Mouse (Mus musculus): ENCODE results near the gene Ank2.

Ank2 gene

DNA sequence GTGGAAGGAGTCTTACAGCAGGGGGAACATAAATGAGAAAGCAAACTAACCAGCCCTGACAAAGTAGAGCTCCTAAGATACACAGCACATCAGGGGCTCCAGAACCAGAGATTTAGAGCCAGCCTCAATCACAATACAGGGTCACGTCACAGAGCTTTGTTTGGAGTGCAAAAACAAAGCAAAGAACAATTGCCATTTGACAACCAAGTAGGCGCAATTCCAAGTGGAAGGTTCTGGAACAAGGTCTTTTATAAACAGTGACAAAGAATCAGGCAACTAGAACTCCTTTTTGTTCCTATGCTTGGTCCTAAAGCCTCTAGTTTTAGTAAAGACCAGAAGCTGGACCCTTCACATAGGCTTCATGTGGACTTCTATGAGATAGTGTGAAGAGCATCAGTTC is 326.5 kb downstream of the Ank2 start:
- in situ Hi-C loops (cut with MboI): no loop called here

DNA sequence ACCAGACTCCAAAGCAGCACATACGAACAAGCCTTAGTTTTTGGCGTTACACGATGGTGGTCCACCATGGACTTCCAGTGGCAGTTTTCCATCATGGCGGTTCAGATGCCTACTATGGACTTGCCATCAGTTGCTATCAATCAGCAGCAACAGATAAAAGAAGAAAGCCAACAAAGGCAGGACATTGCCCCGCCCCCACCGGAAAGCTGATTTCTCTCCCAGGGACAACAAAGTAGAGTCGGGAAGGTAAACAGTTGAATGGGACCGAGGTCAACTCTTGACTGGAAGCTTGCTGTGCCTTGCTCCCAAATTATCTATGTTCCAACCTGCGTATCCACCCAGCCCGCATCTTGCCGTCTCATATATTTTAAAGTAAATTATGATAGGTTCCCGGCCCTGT is 328.9 kb downstream of the Ank2 start:
- in situ Hi-C loops (cut with MboI): no loop called here

GRCm38 (mm10) chr3:127169114-127169513 is 330.0 kb downstream of the Ank2 start:
- in situ Hi-C loops (cut with MboI): no loop called here

DNA sequence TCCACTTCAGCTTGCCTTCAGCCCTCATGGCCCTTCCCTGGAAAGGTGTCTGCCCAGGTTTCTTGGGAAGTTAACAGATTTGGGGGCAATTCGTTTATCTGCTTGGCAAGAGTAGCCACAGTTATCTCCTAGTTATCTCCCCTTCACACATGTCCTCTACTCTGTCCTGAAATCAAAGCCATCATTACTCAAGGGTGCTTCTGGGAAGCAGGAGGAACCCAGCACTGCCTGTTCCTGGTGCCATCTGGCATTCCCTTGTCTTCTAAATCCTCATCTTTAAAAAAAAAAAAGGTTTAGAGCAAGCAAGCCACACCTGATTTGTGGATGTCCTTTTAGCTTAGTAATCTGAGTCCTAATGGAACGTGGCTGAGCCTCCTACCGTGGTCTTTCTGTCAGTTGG is 335.4 kb downstream of the Ank2 start:
- in situ Hi-C loops (cut with MboI): no loop called here

GRCm38 (mm10) chr3:127161998-127162712 is 337.0 kb downstream of the Ank2 start:
- in situ Hi-C loops (cut with MboI): no loop called here

DNA sequence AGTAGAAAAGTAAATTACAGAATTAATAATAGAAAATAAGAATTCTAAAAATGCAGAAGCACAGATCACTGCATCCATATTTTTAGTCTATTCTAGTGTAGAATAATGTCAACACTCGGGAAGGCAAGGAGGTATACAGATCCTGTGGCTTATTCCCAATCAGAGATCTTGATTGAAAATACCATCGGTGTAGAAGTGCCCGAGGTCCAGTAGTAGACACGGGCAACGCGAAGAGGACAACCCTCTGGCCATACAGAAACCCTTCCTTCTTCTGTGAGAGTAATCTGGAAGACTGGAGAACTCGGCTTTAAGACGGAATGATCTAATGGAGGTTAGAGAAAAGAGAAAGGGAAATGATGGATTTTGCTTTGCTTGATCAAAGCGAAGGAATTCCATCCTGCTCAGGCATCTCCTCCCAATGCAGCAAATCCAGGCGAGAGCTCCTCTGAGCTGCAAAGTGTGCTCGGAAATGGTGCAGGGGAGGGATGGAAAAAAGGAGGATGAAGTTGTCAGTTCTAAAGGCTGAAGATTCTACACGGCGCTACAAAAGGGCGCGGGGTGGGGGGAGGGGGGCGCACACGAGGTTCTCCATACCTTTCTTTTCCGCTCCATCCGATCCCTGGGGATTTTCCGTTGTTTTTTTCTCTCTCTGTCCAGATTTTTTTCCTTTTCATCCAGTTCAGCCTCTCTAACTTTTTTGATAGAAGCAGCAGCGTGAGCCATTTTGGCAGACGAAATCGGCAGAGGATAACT is 337.9 kb downstream of the Ank2 start:
- in situ Hi-C loops (cut with MboI): no loop called here

DNA sequence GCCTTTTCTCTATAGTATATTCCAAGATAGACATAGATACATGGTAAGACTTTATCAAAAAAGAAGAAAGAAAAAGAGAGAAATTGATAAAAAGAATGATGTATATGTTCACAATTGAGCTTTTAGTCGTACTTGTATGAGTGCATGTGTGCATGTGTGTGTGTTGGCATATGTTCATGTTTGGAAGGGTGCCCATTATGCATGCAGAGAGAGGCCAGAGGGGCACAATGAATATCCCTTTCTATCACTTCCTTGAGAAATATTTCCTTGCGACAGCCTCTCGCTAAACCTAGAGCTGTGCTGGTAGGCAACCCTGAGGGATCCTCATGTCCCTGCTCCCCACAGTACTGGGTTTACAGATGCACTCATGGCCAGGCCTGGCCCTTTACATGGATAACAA is 341.4 kb downstream of the Ank2 start:
- in situ Hi-C loops (cut with MboI): no loop called here

GRCm38 (mm10) chr3:127156080-127156479 is 343.1 kb downstream of the Ank2 start:
- in situ Hi-C loops (cut with MboI): no loop called here

- in situ Hi-C loops (cut with MboI): no loop called here
These were observed 345.3 kb downstream of the Ank2 start for GRCm38 (mm10) chr3:127153861-127154260.

- in situ Hi-C loops (cut with MboI): no loop called here
These were observed 345.7 kb downstream of the Ank2 start for GRCm38 (mm10) chr3:127153443-127153842.

GRCm38 (mm10) chr3:127148648-127149047 is 350.5 kb downstream of the Ank2 start:
- in situ Hi-C loops (cut with MboI): no loop called here

DNA sequence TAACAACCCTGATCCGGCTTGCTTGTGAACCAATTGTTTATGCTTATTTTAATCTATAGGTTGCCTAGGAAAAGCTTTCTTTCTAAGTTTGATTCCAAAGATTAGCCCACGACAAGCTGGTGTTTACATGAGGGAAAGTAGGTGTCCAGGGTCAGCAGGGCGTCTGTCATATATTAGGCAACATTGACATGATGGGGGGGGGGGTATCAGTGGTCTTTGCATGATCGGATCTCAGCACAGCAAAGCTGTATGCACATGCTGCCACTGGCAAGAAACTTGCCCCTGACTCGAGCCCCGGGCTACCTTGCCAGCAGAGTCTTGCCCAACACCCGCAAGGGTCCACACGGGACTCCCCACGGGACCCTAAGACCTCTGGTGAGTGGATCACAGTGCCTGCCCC is 358.6 kb downstream of the Ank2 start:
- in situ Hi-C loops (cut with MboI): no loop called here

DNA sequence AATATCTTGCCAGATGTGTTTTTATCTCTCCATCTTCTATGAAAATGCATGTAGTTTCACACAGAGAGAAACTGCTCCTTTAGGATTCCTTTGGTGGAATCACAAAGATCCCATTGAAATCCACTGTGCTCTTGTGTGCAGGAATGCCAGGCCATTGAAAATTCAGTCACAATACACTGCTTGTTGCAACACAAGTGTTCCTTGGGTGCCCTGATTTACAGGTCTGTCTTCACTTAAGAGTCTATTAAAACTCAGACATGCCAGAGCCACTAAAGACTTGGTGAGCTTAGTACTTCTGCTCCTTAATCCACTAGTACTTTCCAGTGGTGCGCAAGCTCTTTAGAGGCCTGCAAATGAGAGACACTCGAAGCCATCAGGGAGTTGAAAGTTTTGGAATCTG is 359.5 kb downstream of the Ank2 start:
- in situ Hi-C loops (cut with MboI): no loop called here

DNA sequence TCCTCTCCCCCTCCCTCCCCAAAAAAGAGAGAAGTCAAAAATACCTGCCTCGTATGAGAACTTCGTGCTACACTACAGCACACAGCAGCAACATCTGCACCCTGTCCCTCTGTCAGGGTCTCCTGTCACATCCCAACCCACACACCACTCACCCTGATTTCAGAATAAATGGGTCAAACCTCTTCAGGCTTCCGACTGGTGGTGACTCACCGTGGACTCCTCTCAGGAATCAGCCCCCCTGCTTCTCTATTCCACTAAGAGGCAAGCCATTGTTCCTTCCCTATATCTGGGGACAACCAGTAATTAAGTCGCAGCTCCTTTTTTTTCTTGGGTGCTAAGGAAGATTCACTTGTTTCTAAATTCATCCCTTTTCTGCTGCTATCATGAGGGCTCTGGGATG is 361.6 kb downstream of the Ank2 start:
- in situ Hi-C loops (cut with MboI): no loop called here

GRCm38 (mm10) chr3:127134062-127134461 is 365.1 kb downstream of the Ank2 start:
- in situ Hi-C loops (cut with MboI): no loop called here

GRCm38 (mm10) chr3:127131048-127131447 is 368.1 kb downstream of the Ank2 start:
- in situ Hi-C loops (cut with MboI): no loop called here

GRCm38 (mm10) chr3:127130167-127130770 is 368.9 kb downstream of the Ank2 start:
- in situ Hi-C loops (cut with MboI): no loop called here

GRCm38 (mm10) chr3:127129750-127130149 is 369.4 kb downstream of the Ank2 start:
- in situ Hi-C loops (cut with MboI): no loop called here

DNA sequence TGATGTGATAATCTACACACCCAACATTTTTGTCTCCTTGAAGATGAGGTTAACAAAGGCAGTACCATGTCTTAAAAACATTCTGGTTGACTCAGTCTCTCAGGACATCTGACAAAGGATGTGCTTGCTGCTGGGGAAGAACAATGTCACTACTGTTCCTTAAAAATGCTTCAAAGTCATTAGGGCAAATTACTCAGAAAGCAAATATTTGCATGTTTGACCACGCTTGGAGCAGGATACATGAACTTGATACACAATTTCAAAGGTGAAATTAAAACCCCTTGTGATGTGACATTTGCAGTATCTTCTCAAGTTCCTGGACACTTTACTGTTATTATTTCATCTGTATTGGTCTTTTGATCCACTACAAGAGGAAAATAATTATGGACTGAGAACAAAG is 371.5 kb downstream of the Ank2 start:
- in situ Hi-C loops (cut with MboI): no loop called here

DNA sequence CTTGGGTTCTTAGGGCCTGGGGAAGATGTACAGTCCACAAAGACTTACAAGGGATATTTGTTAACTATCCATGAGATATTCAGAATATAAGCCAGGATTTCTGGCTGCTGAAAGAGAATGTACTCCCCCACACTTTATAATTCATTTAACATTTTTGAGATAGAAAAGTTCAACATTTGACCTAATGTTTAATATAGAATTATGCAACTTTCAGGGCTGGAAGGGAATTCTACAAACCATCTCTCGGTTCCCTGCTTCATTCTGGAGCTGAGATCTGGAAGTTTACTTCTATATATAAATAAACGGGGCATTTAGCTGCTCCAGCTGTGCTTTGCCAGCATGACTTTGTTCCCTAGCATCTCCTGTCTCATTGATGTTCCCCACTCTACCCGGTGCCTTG is 372.9 kb downstream of the Ank2 start:
- in situ Hi-C loops (cut with MboI): no loop called here

DNA sequence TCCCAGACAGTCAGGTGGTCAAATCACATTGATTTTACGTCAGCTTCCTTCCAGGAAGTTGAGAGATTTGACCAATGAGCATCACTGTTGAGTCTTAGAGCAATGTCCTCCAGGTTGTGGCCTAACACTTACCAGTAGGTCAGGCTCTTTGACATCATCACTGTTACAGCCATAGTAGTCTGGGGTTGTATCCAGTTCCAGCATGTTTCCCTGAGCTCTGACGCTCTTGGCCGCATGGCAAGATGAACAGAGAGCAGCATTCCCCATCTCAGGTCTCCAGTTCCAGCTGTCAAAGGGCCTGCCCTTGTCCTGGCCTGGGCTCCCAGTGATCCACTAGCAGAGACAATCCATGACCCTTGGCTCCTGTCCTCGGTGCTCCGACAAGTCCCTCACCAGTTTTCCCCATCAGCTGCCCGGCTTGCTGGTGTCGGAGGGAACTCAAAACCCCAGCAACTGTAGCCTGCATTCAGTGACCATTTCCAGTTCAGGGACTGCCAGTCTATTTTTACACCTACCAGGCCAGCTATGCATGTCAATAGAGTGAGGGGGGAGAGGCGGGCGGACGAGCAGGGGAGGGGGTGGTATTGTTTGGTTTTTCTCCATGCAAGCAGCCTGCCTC is 374.7 kb downstream of the Ank2 start:
- in situ Hi-C loops (cut with MboI): no loop called here

DNA sequence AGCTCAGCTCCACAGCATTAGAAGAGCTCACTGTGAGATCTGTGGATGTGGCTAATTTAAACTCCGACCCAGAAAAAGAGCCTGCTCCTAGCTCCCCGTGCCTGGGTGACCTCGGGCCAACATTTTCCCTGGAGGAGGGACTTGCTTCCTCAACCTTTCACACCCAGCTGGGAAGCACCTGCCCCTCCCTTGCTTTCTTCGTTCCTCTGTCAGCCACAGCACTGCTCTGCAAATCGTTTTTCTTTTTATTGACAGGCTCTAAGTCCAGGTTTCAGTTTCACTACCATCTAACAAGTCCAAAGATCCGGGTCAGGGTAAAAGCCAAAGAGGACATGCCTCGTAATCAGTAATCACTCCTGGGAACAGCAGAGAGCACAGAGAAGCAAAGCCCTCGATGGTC is 375.8 kb downstream of the Ank2 start:
- in situ Hi-C loops (cut with MboI): no loop called here

DNA sequence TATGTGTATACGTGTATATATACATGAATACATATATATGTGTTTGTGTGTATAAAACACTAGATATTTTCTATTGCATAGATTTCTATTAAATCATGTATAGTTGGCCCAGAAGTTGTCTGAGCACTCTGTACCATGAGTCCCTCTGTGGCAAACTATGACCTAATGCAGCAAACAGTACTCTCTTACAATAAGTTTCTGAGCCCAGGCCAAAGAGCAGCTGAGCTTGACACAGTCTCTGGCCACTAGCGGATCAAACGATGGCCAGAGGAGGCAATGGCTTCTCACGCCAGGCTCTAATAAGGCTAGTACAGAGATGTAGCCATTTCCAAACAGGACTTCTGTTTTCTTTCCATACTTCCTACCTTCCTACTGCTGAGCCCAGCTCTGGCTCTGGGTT is 380.4 kb downstream of the Ank2 start:
- in situ Hi-C loops (cut with MboI): no loop called here

Measured in mature B cell (primary cell).